Comparison of ENCODE assay signal across 9 mouse cellular contexts in the genomic region with DNA sequence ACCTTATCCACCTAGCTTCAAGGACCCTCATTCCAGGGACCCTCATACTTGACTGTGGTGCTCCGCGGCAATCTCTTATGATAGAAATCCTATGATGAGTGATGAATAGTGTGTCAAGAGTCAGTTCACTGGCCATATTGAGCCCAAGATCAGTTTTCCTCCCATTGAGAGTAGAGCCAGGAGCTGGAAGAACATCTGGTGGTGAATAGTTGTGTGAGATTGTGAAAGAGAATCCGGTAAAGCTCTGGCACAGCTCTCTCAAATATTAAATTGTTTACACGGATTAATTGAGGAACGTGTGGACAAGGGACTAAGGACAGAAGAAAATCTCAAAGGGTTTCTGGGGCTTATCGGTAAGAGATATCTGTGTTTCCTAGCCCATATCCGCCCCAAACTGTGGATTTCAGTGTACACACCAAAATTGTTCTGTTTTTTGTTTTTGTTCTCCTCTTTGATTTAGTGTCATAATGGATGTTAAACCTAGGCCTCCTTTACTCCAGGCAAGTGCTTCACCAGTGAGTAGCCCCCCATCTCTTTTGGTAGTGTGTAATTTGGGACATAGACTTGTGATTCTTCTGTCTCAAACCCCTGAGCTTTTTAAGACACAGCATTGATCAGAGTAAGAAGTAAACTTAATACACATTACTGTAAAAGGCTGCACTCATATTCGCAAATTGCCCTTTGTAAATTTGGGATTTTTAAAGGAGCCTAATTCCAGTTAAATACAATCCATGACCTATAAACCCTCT. TPM values are rescaled to one million over a fixed set of nuclear protein-coding genes. Genes with fewer than 3 reads are reported as not detected.
A peak's percentile ranks its signal among the peaks of the same experiment; 100 is the strongest.
DNase-seq lines count a peak whose midpoint lies in the region; ATAC-seq and TF ChIP-seq lines count a peak whose summit lies in the region.
"Had no signal": no experiment of that assay in that cellular context is flagged by ENCODE, and none has a peak within 500 bp of the region (broad histone marks: within the 10 kb centered on the region; RNA-seq: fewer than 3 reads in every experiment).

No protein-coding gene starts in this region.

- no peak for TF ChIP-seq CTCF in midbrain, postnatal 0 days (IDR thresholded peaks at IDR 0.05)

- peaks cover 6% of the 10 kb centered on the region; the same call in 1 of the 2 replicates for H3K9me3 ChIP-seq in kidney, embryonic 15.5 days (replicated peaks)
- H3K9me3 ChIP-seq in embryonic facial prominence, embryonic 13.5 days = 0 out of 2 replicates have a peak, but pooled peaks cover 11% of the 10 kb centered on the region
- no peaks in the 10 kb centered on the region for H3K9me3 ChIP-seq in intestine, embryonic 16.5 days (ENCODE audit: control insufficient read depth, low read length)
- no peaks in the 10 kb centered on the region for H3K9me3 ChIP-seq in midbrain, postnatal 0 days (ENCODE audit: low read length)

- no peak for DNase-seq in kidney, postnatal 36 days
- DNase-seq in midbrain, postnatal 0 days (ENCODE audit: low spot score) = no peak
- DNase-seq in thymus, adult 18-20 months = no peak
- DNase-seq in layer of hippocampus, adult 8-10 months (ENCODE audit: low spot score in 2 of 2) = no peak
- no peak for DNase-seq in adrenal gland, postnatal 4 days (ENCODE audit: low spot score in 2 of 2)

- peaks cover 3% of the 10 kb centered on the region; the same call in 1 of the 2 replicates for H3K4me1 ChIP-seq in kidney, embryonic 15.5 days
- H3K4me1 ChIP-seq in embryonic facial prominence, embryonic 13.5 days = peaks cover 3% of the 10 kb centered on the region; the same call in 1 of the 2 replicates
- H3K4me1 ChIP-seq in intestine, embryonic 16.5 days (ENCODE audit: control insufficient read depth, insufficient read depth, low read length) = no peaks in the 10 kb centered on the region
- no peaks in the 10 kb centered on the region for H3K4me1 ChIP-seq in midbrain, postnatal 0 days (ENCODE audit: insufficient read depth, low read length)

- WGBS in kidney, embryonic 15.5 days = 79% methylated on average over 8 of the region's 8 CpGs
- 76% methylated on average over 8 of the region's 8 CpGs for WGBS in embryonic facial prominence, embryonic 13.5 days
- 82% methylated on average over 8 of the region's 8 CpGs for WGBS in intestine, embryonic 16.5 days
- 79% methylated on average over 8 of the region's 8 CpGs for WGBS in midbrain, postnatal 0 days

- H3K27me3 ChIP-seq in kidney, embryonic 15.5 days = no peaks in the 10 kb centered on the region
- no peaks in the 10 kb centered on the region for H3K27me3 ChIP-seq in embryonic facial prominence, embryonic 13.5 days
- no peaks in the 10 kb centered on the region for H3K27me3 ChIP-seq in intestine, embryonic 16.5 days (replicated peaks; ENCODE audit: control insufficient read depth, insufficient read depth, low read length)
- no peaks in the 10 kb centered on the region for H3K27me3 ChIP-seq in midbrain, postnatal 0 days (ENCODE audit: insufficient read depth, low read length)

- H3K36me3 ChIP-seq in kidney, embryonic 15.5 days = peaks cover 11% of the 10 kb centered on the region
- 0 out of 2 replicates have a peak, but pooled peaks cover 10% of the 10 kb centered on the region for H3K36me3 ChIP-seq in embryonic facial prominence, embryonic 13.5 days
- H3K36me3 ChIP-seq in intestine, embryonic 16.5 days (ENCODE audit: control insufficient read depth, insufficient read depth, low read length) = no peaks in the 10 kb centered on the region
- H3K36me3 ChIP-seq in midbrain, postnatal 0 days (ENCODE audit: insufficient read depth, low read length) = no peaks in the 10 kb centered on the region

- peak overlapping the region; percentile 83 for H3K4me3 ChIP-seq in kidney, embryonic 15.5 days (replicated peaks)
- peak overlapping the region; percentile 84 for H3K4me3 ChIP-seq in embryonic facial prominence, embryonic 13.5 days
- H3K4me3 ChIP-seq in intestine, embryonic 16.5 days (ENCODE audit: low read length) = peak overlapping the region; percentile 64
- peak overlapping the region; percentile 82 for H3K4me3 ChIP-seq in midbrain, postnatal 0 days (ENCODE audit: low read depth, low read length)

- H3K9ac ChIP-seq in kidney, embryonic 15.5 days = no peak overlapping the region
- H3K9ac ChIP-seq in embryonic facial prominence, embryonic 13.5 days = no peak overlapping the region; the same call in 1 of the 2 replicates
- no peak overlapping the region; the same call in 1 of the 2 replicates for H3K9ac ChIP-seq in intestine, embryonic 16.5 days (ENCODE audit: low read depth, low read length)
- H3K9ac ChIP-seq in midbrain, postnatal 0 days (replicated peaks; ENCODE audit: low read length, poor library complexity, severe bottlenecking) = no peak overlapping the region

- H3K27ac ChIP-seq in kidney, embryonic 15.5 days = peak overlapping the region; percentile 93
- peak overlapping the region; percentile 91; the same call in 1 of the 2 replicates for H3K27ac ChIP-seq in embryonic facial prominence, embryonic 13.5 days
- H3K27ac ChIP-seq in intestine, embryonic 16.5 days (ENCODE audit: low read length) = no peak overlapping the region
- no peak overlapping the region for H3K27ac ChIP-seq in midbrain, postnatal 0 days (ENCODE audit: low read depth, low read length)

- peak; percentile 19; the same call in 1 of the 2 replicates for ATAC-seq in kidney, embryonic 15.5 days (replicated peaks; ENCODE audit: low FRiP score)
- ATAC-seq in embryonic facial prominence, embryonic 13.5 days (ENCODE audit: insufficient number of reproducible peaks, insufficient read depth, low FRiP score, low TSS enrichment, low read depth) = no peak
- ATAC-seq in intestine, embryonic 16.5 days = no peak; the same call in 1 of the 2 replicates
- ATAC-seq in midbrain, postnatal 0 days (ENCODE audit: low FRiP score) = no peak

- peak overlapping the region; percentile 72 for H3K4me2 ChIP-seq in kidney, embryonic 15.5 days
- peak overlapping the region; percentile 72; the same call in 1 of the 2 replicates for H3K4me2 ChIP-seq in embryonic facial prominence, embryonic 13.5 days
- H3K4me2 ChIP-seq in intestine, embryonic 16.5 days (ENCODE audit: low read depth, low read length) = 0 out of 2 replicates have a peak overlapping the region, but pooled peaks have one; percentile 89
- H3K4me2 ChIP-seq in midbrain, postnatal 0 days (ENCODE audit: low read depth, low read length, poor library complexity, severe bottlenecking) = peak overlapping the region; percentile 64; the same call in 1 of the 2 replicates

RNA-seq across cellular contexts. Expression of a gene that starts 0.4 kb away (rescaled TPM):
- 8.0 and 8.1 TPM in 2 replicates for polyA plus RNA-seq in kidney, embryonic 15.5 days (2015; fragmentation: Nextera tagmentation; extraction: Ambion mirVana)
- polyA plus RNA-seq in embryonic facial prominence, embryonic 13.5 days (2015; fragmentation: Nextera tagmentation; extraction: Ambion mirVana) = 9.5 and 10.1 TPM in 2 replicates
- 4.8 and 5.7 TPM in 2 replicates for polyA plus RNA-seq in intestine, embryonic 16.5 days (2015; fragmentation: Nextera tagmentation; extraction: Ambion mirVana)
- 9.5 TPM in 2 replicates for total RNA-seq in midbrain, postnatal 0 days (2014; rRNA removed)
- polyA plus RNA-seq in midbrain, postnatal 0 days (2015; fragmentation: Nextera tagmentation; extraction: Ambion mirVana) = 8.6 and 8.9 TPM in 2 replicates
- total RNA-seq in layer of hippocampus, adult 8-10 months (2022) = 1 to 10 TPM; 7.6 to 9.3 (median 8.5) TPM
- 1 to 10 TPM; 8.0 to 8.9 TPM for total RNA-seq in adrenal gland, postnatal 4 days (2021)

RNA-seq across cellular contexts. Expression of a gene that starts 17.8 kb away (rescaled TPM):
- 1.6 and 4.0 TPM in 2 replicates for polyA plus RNA-seq in kidney, embryonic 15.5 days (2015; fragmentation: Nextera tagmentation; extraction: Ambion mirVana)
- polyA plus RNA-seq in embryonic facial prominence, embryonic 13.5 days (2015; fragmentation: Nextera tagmentation; extraction: Ambion mirVana) = 4.1 and 6.0 TPM in 2 replicates
- 1.5 and 1.7 TPM in 2 replicates for polyA plus RNA-seq in intestine, embryonic 16.5 days (2015; fragmentation: Nextera tagmentation; extraction: Ambion mirVana)
- total RNA-seq in midbrain, postnatal 0 days (2014; rRNA removed) = 1.2 and 2.9 TPM in 2 replicates
- polyA plus RNA-seq in midbrain, postnatal 0 days (2015; fragmentation: Nextera tagmentation; extraction: Ambion mirVana) = 5.2 and 5.5 TPM in 2 replicates
- 10 to 100 TPM; 10.6 to 13.8 (median 12.9) TPM for total RNA-seq in layer of hippocampus, adult 8-10 months (2022)
- 1 to 10 TPM; 2.3 to 3.4 TPM for total RNA-seq in adrenal gland, postnatal 4 days (2021)

RNA-seq across cellular contexts. Expression of a gene that starts 33.6 kb away (rescaled TPM):
- 2.5 and 2.6 TPM in 2 replicates for polyA plus RNA-seq in kidney, embryonic 15.5 days (2015; fragmentation: Nextera tagmentation; extraction: Ambion mirVana)
- polyA plus RNA-seq in embryonic facial prominence, embryonic 13.5 days (2015; fragmentation: Nextera tagmentation; extraction: Ambion mirVana) = 2.4 and 2.9 TPM in 2 replicates
- 2.5 and 2.6 TPM in 2 replicates for polyA plus RNA-seq in intestine, embryonic 16.5 days (2015; fragmentation: Nextera tagmentation; extraction: Ambion mirVana)
- 1.5 and 2.3 TPM in 2 replicates for total RNA-seq in midbrain, postnatal 0 days (2014; rRNA removed)
- polyA plus RNA-seq in midbrain, postnatal 0 days (2015; fragmentation: Nextera tagmentation; extraction: Ambion mirVana) = 1.3 and 2.0 TPM in 2 replicates
- 1 to 10 TPM; 3.5 to 7.2 (median 5.1) TPM for total RNA-seq in layer of hippocampus, adult 8-10 months (2022)
- total RNA-seq in adrenal gland, postnatal 4 days (2021) = 1 to 10 TPM; 2.4 to 2.8 TPM

RNA-seq across cellular contexts. Expression of a gene that starts 50.0 kb away (rescaled TPM):
- polyA plus RNA-seq in kidney, embryonic 15.5 days (2015; fragmentation: Nextera tagmentation; extraction: Ambion mirVana) = not detected in 2 replicates
- polyA plus RNA-seq in embryonic facial prominence, embryonic 13.5 days (2015; fragmentation: Nextera tagmentation; extraction: Ambion mirVana) = not detected in 2 replicates
- not detected in 2 replicates for polyA plus RNA-seq in intestine, embryonic 16.5 days (2015; fragmentation: Nextera tagmentation; extraction: Ambion mirVana)
- total RNA-seq in midbrain, postnatal 0 days (2014; rRNA removed) = not detected in 2 replicates
- not detected in 2 replicates for polyA plus RNA-seq in midbrain, postnatal 0 days (2015; fragmentation: Nextera tagmentation; extraction: Ambion mirVana)
- not detected for total RNA-seq in layer of hippocampus, adult 8-10 months (2022)
- total RNA-seq in adrenal gland, postnatal 4 days (2021) = not detected
- polyA plus RNA-seq: frontal cortex, adult 2 months had no signal

RNA-seq across cellular contexts. Expression of a gene that starts 58.1 kb away (rescaled TPM):
- 4.8 and 6.4 TPM in 2 replicates for polyA plus RNA-seq in kidney, embryonic 15.5 days (2015; fragmentation: Nextera tagmentation; extraction: Ambion mirVana)
- 6.0 and 6.4 TPM in 2 replicates for polyA plus RNA-seq in embryonic facial prominence, embryonic 13.5 days (2015; fragmentation: Nextera tagmentation; extraction: Ambion mirVana)
- polyA plus RNA-seq in intestine, embryonic 16.5 days (2015; fragmentation: Nextera tagmentation; extraction: Ambion mirVana) = 3.1 TPM in 2 replicates
- total RNA-seq in midbrain, postnatal 0 days (2014; rRNA removed) = 5.4 and 6.1 TPM in 2 replicates
- 3.6 and 4.0 TPM in 2 replicates for polyA plus RNA-seq in midbrain, postnatal 0 days (2015; fragmentation: Nextera tagmentation; extraction: Ambion mirVana)
- total RNA-seq in layer of hippocampus, adult 8-10 months (2022) = 1 to 10 TPM; 4.5 to 7.8 (median 7.0) TPM
- total RNA-seq in adrenal gland, postnatal 4 days (2021) = 1 to 10 TPM; 8.3 TPM

Comparison
In these comparisons a context has a peak if more than half of its experiments do, and no peak if none do; other contexts are left out.
1. H3K27ac ChIP-seq: peak in kidney, embryonic 15.5 days (single experiment) and embryonic facial prominence, embryonic 13.5 days (single experiment); none in intestine, embryonic 16.5 days (single experiment) and midbrain, postnatal 0 days (single experiment).
2. Peak in every context shown above with its lines, with median percentiles within 50 percentile points of each other: H3K4me2 ChIP-seq and H3K4me3 ChIP-seq.